Mouse (Mus musculus) yolk sac, embryonic 10.5 days (tissue): Measurements from ENCODE around the gene Tpk1.
"Not testable (repeated sequence)": the region's sequence is repeated elsewhere in the genome, so short reads cannot be mapped to it uniquely, and the experiment has no call there.

Experiments
- DNase-seq: peaks from one replicate; pipeline ENCODE4 v3.0.0-alpha.2; 2017; ENCODE audit warnings: low spot score

Tpk1 gene

DNA sequence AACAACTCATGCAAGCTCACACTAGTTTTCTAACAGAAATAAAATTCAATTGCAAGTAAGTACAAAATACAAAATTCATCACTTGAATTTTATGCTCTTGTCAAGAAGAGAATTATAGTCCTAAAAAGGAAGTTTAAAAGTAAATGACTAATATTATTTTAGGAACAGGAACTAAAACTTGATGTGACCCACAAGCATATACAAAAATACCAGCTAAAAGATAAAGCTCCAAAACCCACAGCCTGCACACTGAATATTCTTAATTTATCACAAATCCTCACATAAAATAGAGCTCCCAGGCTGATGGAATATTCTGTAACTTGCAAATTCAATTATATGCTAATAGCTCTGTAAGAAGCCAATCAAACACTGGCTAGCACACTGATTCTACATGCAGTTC, 25.5 kb downstream of the Tpk1 start:
- DNase-seq = no peak

DNA sequence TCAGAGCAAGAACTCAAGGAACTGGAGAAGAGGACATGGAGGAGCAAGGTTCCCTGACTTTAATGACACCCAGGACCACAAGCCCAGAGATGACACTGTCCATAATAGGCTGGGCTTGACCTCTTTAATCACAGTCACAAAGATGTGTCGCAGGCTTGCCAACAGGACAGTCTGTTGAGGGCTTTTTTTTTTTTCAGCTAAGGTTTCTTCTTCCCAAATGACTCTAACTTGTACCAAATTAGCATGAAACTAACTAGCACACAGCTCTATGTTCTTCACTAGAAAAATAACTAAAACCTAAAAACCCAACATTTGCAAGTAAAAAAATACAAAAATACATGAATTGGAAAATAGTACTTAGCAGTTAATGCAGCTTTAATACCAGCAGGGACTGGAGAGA, 27.2 kb downstream of the Tpk1 start:
- DNase-seq = no peak

DNA sequence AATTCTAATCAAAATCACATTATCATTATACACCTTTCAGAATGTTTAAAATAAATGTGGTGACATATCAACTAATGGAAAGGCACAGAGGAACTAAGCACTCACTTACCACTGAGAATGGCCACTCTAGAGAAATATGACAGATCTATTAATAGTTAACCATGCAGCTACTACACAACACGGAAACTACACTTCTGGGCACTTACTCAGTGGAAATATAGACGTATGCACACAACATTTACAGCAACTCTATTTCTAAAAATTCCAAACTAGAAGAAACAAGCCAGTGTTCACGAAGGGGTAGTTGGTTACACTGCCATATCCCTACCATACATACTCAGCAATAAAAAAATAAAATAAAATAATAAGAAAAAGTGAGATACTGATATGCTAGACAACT, 28.0 kb downstream of the Tpk1 start:
- no peak for DNase-seq

DNA sequence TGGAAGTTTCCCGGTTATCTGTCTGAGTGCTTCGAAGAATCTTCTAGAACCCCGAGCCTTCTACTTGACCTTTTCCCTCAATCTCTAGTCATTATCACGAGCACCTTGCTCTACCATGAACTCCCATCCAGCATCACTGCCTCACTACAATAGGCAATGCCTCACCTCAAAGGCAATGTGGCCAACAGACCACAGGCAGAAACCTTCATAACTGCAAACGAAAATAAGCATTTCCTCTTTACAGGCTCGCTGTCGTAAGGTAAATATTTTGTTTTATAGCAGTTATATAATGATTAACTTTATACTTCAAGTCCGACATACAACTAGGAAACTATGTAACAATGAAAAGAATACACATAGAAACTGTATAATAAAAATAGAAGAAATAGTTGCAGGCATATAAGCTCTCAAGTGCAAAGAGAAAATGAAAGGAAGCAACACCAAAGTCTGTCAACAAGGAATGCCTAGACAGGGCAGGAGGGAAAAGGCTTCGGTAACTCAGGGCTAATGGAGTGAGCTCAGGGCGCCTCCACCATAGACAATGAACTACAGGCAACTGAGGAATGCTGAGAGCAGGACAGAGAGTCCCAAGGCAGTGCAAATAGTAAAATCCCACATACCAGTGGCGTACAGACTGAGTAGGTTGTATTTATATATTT, 29.0 kb downstream of the Tpk1 start:
- DNase-seq = no peak

DNA sequence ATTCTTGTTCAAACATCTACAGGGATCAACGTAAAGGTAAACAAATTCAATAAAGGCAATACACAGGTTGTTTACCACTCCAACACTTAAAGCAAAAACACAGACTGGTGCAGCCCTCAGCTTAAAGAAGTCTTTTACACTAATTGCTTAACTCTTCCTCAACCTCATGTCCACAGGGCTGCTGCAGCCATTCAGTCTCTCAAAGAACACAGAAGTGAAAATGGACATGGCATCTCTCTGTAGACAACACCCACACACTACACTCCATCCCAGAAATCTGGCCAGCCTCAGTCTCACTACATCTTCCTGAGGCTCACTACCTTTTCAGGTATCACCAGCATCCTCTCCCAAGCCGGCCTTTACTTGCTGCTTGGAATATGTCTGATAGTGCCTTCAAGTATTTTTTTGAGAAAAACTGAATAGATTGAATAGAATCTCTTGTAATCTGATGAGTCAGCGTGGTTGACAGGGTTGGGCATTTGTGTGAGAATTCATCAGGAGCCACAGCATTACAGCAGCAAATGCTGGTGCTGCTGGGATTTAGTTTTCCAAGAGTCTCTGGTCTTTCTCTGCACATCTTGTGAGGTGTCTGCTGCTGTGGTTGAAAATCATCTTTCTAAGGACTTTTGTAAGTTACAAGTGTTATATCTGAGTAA, 32.6 kb downstream of the Tpk1 start:
- no peak for DNase-seq

DNA sequence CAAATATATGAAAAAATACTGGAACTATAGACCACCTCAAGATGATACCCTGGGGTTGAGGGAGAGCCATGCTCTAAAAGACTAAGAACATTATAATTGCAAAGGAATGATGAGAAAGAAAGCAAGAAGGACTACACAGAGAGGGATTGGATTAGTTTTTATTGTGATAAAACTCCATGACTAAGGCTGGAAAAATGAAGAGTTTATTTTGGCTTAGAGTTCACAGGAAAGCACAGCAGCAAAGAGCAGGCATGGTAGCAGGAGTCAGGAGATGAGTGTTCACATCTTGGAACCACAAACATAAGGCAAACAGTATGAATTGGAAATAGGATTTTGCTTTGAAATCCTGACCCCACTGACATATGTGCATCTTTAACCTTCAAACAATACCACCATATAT, 33.2 kb downstream of the Tpk1 start:
- DNase-seq = no peak

DNA sequence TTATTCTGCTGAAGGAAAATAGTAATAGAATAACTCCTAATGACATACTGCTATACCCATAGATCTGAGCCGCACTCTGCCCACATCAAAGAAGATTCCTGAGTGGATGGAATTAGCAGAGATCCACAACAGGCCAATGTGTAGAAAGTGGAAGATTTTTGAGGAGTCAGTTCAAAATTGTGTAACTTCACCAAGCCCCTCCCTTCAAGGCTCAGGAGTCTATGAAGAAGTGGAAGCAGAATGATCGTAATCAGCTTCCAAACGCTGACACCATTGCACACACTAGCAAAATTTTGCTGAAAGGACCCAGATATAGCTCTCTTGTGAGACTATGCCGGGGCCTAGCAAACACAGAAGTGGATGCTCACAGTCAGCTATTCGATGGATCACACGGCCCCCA, 42.6 kb downstream of the Tpk1 start:
- not testable (repeated sequence) for DNase-seq

DNA sequence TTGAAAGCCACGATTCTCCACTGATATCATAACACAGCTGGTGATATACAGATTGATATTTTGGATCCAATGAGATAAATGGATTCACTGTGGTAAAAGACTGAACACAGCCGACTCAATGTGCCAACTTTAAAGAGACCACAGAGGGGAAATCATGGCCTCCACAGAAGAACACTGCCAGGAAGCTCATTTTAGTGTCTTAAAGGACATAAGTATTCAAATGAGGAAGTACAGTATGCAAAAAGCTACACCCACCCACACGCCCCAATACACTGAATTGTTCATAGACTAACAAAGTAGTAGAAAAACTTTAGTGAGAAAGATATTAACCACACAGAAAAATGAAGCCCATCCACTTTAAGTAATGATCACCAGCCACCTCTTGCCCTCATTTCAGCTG, 46.8 kb downstream of the Tpk1 start:
- no peak for DNase-seq

DNA sequence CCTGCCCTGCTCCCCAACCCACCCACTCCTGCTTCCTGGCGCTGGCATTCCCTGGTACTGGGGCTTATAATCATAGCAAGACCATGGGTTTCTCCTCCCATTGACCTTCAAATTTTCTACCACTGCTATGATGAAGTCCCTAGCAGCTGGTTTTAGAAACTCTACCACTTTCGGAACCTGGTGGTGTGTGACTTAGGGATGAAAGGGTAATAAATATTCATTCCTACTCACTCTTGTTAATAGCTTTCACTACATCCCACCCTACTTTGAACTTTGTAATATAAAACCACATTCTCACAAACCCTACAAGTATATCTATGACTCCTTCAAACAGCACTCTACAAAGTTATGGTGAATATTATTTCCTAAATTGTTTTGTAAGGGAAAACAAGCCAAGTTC, 54.3 kb downstream of the Tpk1 start:
- no peak for DNase-seq

DNA sequence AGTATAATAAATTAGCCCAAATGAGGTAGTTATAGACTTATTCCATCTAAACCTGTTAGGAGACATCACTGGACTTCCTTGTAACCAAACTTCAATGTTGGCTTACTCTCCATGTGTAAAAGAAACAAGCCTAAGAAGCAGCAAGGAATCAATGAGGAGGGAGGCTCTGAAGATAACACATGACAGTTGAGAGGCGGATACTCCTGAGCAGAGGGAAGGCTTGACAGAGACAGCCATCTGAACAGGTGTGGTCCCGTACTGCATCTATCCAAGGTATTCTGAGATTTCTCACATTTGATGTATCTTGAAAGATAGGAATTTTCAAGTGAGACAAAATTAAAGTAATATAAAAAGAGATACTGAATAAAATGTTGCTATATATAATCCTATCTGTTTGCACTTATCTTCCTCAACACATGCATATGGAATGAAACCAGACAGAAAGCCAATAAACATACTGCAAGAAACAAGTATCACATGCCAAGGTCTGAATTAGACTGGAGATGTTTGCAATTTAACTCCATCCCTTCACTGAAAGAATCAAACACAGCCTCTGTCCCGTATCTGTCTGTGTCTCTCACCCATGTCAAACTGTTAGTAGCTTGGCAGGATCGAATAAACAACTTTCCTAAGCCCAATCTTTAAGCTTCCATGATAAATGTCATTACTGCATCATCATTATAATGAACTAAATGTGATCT, 75.1 kb downstream of the Tpk1 start:
- no peak for DNase-seq

DNA sequence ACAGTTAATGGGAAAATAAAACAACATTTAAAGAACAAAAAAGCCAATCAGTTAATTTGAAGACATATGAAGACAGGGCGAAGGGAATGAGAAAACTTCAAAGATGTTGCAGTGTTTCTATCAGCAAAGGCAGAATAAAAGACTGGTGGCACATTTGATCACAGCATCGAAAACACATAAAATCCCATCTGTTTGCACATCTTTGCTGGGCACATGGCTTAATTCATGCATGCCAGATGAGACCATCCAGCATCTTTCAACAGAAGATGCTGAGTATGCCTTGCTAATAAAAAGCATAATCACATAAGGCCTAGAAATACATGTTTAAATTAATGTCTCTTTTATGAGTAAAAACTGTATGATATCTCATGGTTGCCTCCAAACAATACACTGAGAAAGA, 80.8 kb downstream of the Tpk1 start:
- DNase-seq = no peak

DNA sequence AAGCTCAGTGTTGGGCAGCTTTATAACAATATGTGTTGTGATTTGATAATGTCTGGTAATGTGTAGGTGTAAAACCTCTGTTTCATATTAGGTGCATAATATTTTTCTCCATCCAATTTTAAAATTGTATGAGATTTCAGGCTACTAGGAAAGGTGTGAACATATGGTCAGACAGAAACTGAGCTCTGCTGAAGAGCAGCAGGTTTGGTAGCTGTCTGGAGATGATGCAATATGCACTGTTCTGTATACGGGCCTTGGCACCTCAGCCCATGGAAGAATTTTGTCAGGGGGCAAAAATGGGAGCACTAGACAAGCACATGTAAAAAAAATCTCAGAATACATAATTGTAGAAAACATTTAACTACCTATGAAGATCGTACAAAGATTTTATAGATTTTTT, 84.3 kb downstream of the Tpk1 start:
- DNase-seq = no peak

DNA sequence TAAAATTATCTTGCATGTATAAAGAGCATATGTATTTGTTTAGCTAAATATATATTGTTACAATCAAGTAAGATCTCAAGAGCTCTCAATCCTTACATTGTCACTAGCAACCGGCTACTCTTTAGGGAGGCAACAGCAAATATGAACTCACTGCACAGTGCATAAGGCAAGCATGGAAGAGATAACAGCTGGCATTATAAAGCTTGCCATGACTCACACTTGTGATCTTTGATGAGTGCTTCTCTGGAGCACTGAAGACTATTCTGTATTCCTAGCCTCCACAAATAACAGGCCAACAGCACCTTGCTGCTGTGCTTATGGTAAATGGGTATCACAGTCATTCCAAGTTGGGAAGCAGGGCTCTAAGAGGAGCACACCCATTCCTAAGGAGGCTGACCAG, 98.2 kb downstream of the Tpk1 start:
- DNase-seq = no peak

DNA sequence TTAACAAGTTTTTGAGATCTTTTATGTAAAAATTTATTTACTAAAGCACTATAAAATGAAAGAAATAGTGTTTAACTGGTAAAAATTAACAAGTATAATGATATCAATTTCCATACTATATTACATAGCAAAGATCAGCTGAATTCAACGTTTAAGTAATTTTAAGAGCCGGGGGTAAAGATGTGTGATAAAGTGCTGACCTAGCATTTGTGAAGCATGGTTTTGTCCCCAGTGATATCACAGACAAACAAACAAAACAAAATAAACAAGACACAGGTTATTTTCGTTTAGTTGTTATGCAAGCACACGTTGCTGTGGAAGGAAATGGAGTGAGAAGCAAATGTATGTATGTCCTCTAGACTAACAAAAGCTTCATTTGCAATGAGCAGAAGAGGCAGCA, 103.6 kb downstream of the Tpk1 start:
- no peak for DNase-seq

DNA sequence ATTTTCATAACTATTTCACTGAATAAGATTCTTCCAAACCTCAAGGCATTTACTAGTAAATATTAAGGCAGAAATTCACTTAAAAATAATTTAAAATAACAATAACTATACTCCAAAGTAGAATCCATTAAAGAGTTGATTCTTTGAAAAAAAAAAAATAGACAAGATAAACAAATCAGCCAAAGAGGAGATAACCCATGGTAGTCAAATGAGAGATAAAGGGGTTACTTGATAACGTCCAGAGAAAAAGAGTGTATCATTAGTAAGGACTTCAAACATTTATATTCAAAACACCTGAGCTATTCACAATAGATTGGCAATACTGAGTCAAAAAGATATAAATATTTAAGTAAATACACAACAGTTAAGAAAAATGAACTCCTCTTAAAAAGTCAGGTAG, 114.7 kb downstream of the Tpk1 start:
- DNase-seq = no peak

DNA sequence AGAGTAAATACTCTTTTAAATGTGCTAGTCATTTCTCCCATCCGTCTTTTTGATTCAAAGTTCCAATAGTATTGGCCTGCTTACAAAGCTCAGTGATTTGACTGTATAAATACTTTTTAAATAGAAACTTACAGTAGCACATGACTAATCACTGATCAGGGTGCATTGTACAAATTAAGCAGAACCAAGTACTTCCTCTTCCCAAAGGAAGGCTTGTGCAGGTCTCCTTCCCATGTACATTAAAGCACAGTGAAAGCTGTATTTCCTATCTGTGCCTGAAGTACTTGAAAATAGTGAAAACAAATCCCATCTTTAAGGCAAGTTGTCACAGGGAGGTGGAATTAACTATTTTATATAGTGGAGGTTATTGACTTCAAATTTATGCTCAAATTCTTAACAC, 119.5 kb downstream of the Tpk1 start:
- no peak for DNase-seq

DNA sequence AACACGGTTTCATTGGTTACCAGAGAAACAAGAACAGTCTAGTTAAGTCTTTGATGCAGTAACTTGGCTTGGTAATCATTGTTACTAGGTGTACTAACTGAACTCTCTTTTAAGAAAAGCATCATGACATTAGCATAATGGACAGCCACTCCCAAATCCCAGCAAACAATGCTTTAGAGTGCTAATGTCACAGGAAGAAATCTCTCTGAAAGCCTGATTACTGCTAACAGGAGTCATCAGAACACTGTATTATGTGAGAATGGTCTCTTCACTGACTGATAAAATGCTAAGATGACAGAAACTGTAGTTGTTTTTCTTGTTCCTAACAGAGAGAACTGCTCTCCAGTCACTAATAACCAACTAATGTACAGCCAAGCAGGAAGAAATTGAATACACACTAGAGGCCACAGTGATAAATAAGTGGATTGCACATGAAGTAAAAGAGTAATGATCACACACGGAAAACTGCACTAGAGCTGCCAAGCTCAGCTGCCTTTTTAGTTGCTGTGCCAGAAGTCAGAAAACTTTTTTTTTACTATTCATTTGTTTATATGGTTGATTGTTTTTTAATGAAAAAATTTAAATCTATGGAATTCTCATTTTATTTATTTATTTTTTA, 128.7 kb downstream of the Tpk1 start:
- no peak for DNase-seq

DNA sequence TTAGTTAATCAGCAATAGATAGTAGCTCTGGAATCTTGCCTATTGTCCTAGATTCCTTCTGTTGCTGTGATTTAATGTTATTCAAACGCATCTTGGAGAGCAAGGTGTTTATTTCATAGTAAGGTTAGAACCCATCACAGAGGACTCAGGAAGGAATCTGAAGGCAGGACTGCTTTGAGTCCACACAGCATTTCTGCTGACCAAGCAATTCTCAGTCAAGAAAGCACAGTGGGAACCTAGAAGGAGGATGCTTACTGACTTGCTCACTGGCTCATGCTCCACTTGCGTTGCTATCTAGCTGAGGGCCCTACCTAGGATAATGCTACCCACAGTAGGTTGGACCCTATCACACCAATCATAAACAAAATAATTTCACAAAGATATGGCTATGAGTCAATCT, 130.6 kb downstream of the Tpk1 start:
- no peak for DNase-seq

DNA sequence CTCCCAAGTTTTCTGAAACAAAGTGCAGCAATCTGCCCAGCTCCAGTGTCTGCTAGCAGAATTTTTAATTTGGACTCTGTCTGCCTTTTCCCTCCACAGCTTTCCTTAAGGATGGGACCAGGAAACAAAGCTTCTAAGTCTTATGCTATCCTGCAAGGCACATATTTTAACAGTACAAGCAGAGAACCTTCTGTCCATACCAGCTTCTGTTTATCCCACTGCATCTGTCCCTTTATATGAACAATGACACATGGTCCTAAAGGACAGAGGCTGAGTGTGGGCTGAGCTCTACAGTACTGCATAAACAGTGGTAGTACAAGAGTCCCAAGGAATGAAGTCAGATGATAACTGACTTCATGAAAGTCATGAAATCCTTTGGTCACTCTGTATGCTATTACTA, 132.8 kb downstream of the Tpk1 start:
- DNase-seq = no peak

DNA sequence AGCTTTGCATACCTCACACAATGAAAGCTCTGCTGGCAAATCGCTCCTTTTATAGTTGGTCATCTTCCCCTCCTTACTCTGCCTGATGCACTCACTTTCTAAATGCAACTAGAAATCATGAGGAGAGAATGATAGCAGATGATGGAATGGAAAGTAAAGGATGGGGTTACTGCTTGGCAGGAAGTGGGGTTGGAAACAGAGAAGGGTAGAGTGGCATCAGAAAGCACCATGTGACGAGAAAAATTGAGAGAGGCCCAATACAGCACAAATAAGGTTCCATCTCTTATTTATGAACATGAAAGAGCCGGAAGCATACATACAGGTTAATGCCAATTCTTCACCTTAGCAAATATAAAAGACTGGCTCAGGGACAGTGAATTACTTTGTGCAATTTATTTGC, 133.3 kb downstream of the Tpk1 start:
- no peak for DNase-seq

DNA sequence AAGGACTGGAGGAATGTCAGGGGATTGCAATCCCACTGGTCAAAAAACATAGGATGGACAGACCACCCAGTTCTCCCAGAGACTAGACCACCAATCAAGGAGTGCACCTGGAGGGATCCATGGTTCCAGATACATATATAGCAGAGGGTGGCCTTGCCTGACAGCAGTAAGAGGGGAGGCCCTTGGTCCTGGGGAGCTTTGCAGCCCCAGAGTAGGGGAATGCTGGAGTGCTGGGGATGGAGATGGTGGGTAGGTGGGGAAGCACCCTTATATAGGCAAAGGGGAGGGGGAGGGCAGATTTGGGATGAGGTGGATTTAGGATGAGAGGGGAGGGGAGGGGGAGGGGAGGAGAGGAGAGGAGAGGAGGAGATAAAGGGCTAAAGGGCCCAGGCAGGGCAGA, 134.1 kb downstream of the Tpk1 start:
- DNase-seq = no peak

DNA sequence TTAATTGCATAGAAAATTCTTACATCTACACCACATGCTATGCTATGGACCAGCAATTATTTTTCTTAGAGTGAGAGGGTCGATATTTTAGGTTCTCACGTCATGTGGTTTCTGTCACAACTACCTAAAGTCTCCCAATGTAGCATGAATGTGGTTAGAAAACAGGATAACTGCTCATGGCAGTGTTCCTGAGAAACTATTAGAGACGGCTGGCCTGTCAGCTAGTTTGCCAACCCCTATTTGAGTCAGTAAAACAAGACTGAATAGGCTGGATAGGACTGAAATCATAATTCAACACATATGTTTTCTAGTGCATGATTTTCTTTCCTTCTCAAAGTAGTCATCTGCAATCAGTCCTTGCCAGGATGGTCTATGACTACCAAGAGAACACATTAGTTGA, 137.1 kb downstream of the Tpk1 start:
- no peak for DNase-seq

DNA sequence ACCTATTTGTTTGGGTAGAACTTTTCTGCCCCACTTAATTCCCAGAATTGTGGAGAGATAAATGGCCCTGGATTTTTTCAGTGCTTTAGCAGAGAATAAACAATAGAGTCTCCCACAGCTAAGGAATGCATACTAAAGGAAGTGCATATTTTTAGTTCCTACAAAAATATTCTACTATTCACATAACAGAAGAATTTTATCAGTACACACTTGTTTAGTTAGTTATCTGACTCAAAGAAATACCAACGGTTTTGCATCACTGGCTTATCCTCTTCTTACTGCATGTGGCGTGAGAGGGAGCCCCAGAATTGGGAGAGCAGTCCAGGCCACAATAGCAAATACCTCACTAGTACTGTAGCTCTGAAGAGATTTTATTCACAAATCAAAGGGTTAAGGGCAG, 141.1 kb downstream of the Tpk1 start:
- DNase-seq = no peak
